Mouse (Mus musculus) liver, postnatal 0 days (tissue): Measurements from ENCODE around the gene Cul7. TPM values are rescaled to one million over a fixed set of nuclear protein-coding genes. Genes with fewer than 3 reads are reported as not detected.

Experiments used
- ATAC-seq: fragments of 200-750 bp; cut with Nextera tagmentation; 2 replicates; pipeline ENCODE4 v1.8.0; 2017; ENCODE audit warnings: mild to moderate bottlenecking, moderate library complexity
- DNase-seq: peaks from one replicate; pipeline ENCODE4 v3.0.0-alpha.2; 2016
- H3K27ac ChIP-seq: fragments of 300-500 bp; sonication (generic); 2 replicates; pipeline ENCODE4 v1.5.1; 2014; ENCODE audit warnings: antibody characterized with exemption, moderate library complexity, mild to moderate bottlenecking, low read depth
- H3K27me3 ChIP-seq: fragments of 300-500 bp; sonication (generic); 2 replicates; pipeline ENCODE4 v1.6.1; 2014; ENCODE audit warnings: low read length, control low read depth, mixed read lengths; ENCODE audit not compliant: insufficient read depth
- H3K36me3 ChIP-seq: fragments of 300-500 bp; sonication (generic); replicated peaks from 2 replicates; pipeline ENCODE4 v1.6.1; 2014; ENCODE audit warnings: mild to moderate bottlenecking, control low read depth, low read length, moderate library complexity, mixed read lengths; ENCODE audit not compliant: insufficient read depth
- H3K4me1 ChIP-seq: fragments of 300-500 bp; sonication (generic); 2 replicates; pipeline ENCODE4 v1.6.1; 2014; ENCODE audit warnings: antibody characterized with exemption, mild to moderate bottlenecking, control low read depth; ENCODE audit not compliant: insufficient read depth
- H3K4me2 ChIP-seq: fragments of 300-500 bp; sonication (generic); 2 replicates; pipeline ENCODE4 v1.6.1; 2014; ENCODE audit warnings: low read depth, mild to moderate bottlenecking, low read length, moderate library complexity, mixed read lengths
- H3K4me3 ChIP-seq: fragments of 300-500 bp; sonication (generic); 2 replicates; pipeline ENCODE4 v1.5.1; 2014; ENCODE audit warnings: low read depth, low read length
- H3K9ac ChIP-seq: fragments of 300-500 bp; sonication (generic); replicated peaks from 2 replicates; pipeline ENCODE4 v1.6.1; 2014; ENCODE audit warnings: mild to moderate bottlenecking, moderate library complexity
- H3K9me3 ChIP-seq: fragments of 300-500 bp; sonication (generic); 2 replicates; pipeline ENCODE4 v1.6.1; 2016; ENCODE audit warnings: mild to moderate bottlenecking, control low read depth, low read length, mixed read lengths
- CTCF ChIP-seq: sonication (generic); IDR thresholded peaks from 2 replicates; pipeline ENCODE4 v1.5.1; 2016; ENCODE audit warnings: antibody characterized with exemption, low read depth
- EP300 ChIP-seq: IDR thresholded peaks from 2 replicates; pipeline ENCODE4 v1.6.1; 2016; ENCODE audit warnings: antibody characterized with exemption, low read depth, mild to moderate bottlenecking
- WGBS: fragments of 180-500 bp; shearing (Covaris S2); extraction: QIAGEN DNeasy Blood & Tissue Kit; methylation state at CpG from one replicate; pipeline ENCODE4 v1.1.7; 2014; ENCODE audit not compliant: insufficient replicate concordance; 5-methylcytosine and 5-hydroxymethylcytosine counted together
- polyA plus RNA-seq: library from polyadenylated mRNA; unstranded; fragments of >200 nt; fragmentation: Nextera tagmentation; extraction: Ambion mirVana; gene quantifications from 2 replicates; pipeline ENCODE4 v1.2.1, GENCODE M21; 2015

Gene Cul7
- polyA plus RNA-seq, 1 experiment from 2014 or later: 6.2 TPM

GRCm38 (mm10) chr17:46646322-46646662 is 3.8 kb upstream of the Cul7 start:
- Histone ChIP-seq H3K27me3 (no peaks in the 10 kb centered on the region), H3K4me3 (peak overlapping the region; percentile 98), H3K27ac (peak overlapping the region; percentile 81), H3K9ac (peak overlapping the region; percentile 94), H3K36me3 (peaks cover 16% of the 10 kb centered on the region), H3K4me1 (peaks cover 33% of the 10 kb centered on the region), H3K4me2 (peak overlapping the region; percentile 91), H3K9me3 (no peaks in the 10 kb centered on the region)
- WGBS: under 1% methylated on average over 19 of the region's 19 CpGs
- TF ChIP-seq CTCF (no peak), EP300 (no peak)
- ATAC-seq (peak; percentile 50), DNase-seq (no peak)

- 87% methylated on average over 7 of the region's 7 CpGs for WGBS
- H3K9ac ChIP-seq: peak overlapping the region; percentile 94
Observed at GRCm38 (mm10) chr17:46647279-46647678, 2.9 kb upstream of the Cul7 start.

GRCm38 (mm10) chr17:46648436-46648835 is 1.7 kb upstream of the Cul7 start:
- ATAC-seq: no peak
- Histone ChIP-seq H3K9me3 (no peaks in the 10 kb centered on the region), H3K27ac (no peak overlapping the region), H3K9ac (no peak overlapping the region), H3K36me3 (peaks cover 17% of the 10 kb centered on the region), H3K4me3 (no peak overlapping the region), H3K27me3 (no peaks in the 10 kb centered on the region), H3K4me1 (peaks cover 38% of the 10 kb centered on the region), H3K4me2 (no peak overlapping the region)
- no peak for DNase-seq
- TF ChIP-seq EP300: no peak
- no peak for TF ChIP-seq CTCF
- 89% methylated on average over 9 of the region's 9 CpGs for WGBS

More at GRCm38 (mm10) chr17:46647279-46647678, 2.9 kb upstream of the Cul7 start:
- TF ChIP-seq EP300 (no peak), CTCF (no peak)
- ATAC-seq (no peak), DNase-seq (no peak)
- Histone ChIP-seq H3K4me1 (peaks cover 38% of the 10 kb centered on the region), H3K9me3 (no peaks in the 10 kb centered on the region), H3K27me3 (no peaks in the 10 kb centered on the region), H3K4me3 (peak overlapping the region; percentile 98; the same call in 1 of the 2 replicates), H3K4me2 (peak overlapping the region; percentile 91; the same call in 1 of the 2 replicates), H3K36me3 (peaks cover 12% of the 10 kb centered on the region), H3K27ac (no peak overlapping the region)

- DNase-seq (no peak), ATAC-seq (no peak)
- Histone ChIP-seq H3K4me2 (peak overlapping the region; percentile 91), H3K4me1 (peaks cover 29% of the 10 kb centered on the region), H3K27ac (peak overlapping the region; percentile 84), H3K4me3 (peak overlapping the region; percentile 62), H3K9ac (peak overlapping the region; percentile 70), H3K27me3 (no peaks in the 10 kb centered on the region), H3K36me3 (peaks cover 21% of the 10 kb centered on the region), H3K9me3 (no peaks in the 10 kb centered on the region)
- 24% methylated on average over 15 of the region's 15 CpGs for WGBS
- TF ChIP-seq EP300: no peak
- no peak for TF ChIP-seq CTCF
Observed at GRCm38 (mm10) chr17:46649811-46650210, 326 bp upstream of the Cul7 start.

GRCm38 (mm10) chr17:46651292-46651691 is 1.2 kb downstream of the Cul7 start:
- no peaks in the 10 kb centered on the region for H3K27me3 ChIP-seq
- TF ChIP-seq EP300 (no peak), CTCF (no peak)
- H3K27ac ChIP-seq: 0 out of 2 replicates have a peak overlapping the region, but pooled peaks have one; percentile 84
- H3K9me3 ChIP-seq: no peaks in the 10 kb centered on the region
- WGBS: 72% methylated on average over 17 of the region's 17 CpGs
- DNase-seq (no peak), ATAC-seq (no peak)
- peaks cover 23% of the 10 kb centered on the region for H3K4me1 ChIP-seq
- H3K9ac ChIP-seq: peak overlapping the region; percentile 70
- peaks cover 21% of the 10 kb centered on the region for H3K36me3 ChIP-seq
- H3K4me3 ChIP-seq: peak overlapping the region; percentile 62
- peak overlapping the region; percentile 91 for H3K4me2 ChIP-seq

- H3K4me3 ChIP-seq: 0 out of 2 replicates have a peak overlapping the region, but pooled peaks have one; percentile 62
- 73% methylated on average over 20 of the region's 20 CpGs for WGBS
- H3K27me3 ChIP-seq: no peaks in the 10 kb centered on the region
- H3K36me3 ChIP-seq: peaks cover 21% of the 10 kb centered on the region
- DNase-seq: no peak
- no peaks in the 10 kb centered on the region for H3K9me3 ChIP-seq
- H3K4me2 ChIP-seq: peak overlapping the region; percentile 91
- TF ChIP-seq CTCF (no peak), EP300 (no peak)
- no peak for ATAC-seq
- H3K27ac ChIP-seq: no peak overlapping the region
- H3K9ac ChIP-seq: peak overlapping the region; percentile 70
- peaks cover 17% of the 10 kb centered on the region for H3K4me1 ChIP-seq
Observed at GRCm38 (mm10) chr17:46651755-46652547, 1.8 kb downstream of the Cul7 start.
